Mouse (Mus musculus) Patski (cell line): ENCODE measurements at regions not wholly inside any gene's neighbourhood (a gene's known extent, or its start where the extent isn't known, plus 50 kb on each side); places are given as distances from the start of the nearest gene placed in this dataset.

Experiments
- ATAC-seq: fragments of 100-300 bp; one replicate; pipeline ENCODE4 v1.8.0; 2021
- CTCF ChIA-PET: fragments of 350-600 bp; sonication (Branson Sonifier 250); formaldehyde crosslinking; loops from one replicate; lab custom pipeline; 2022; ENCODE audit warnings: inconsistent platforms; lab: Charles Lee
- POLR2A ChIA-PET: fragments of 350-600 bp; sonication (Branson Sonifier 250); formaldehyde crosslinking; loops from one replicate; lab custom pipeline; 2022; ENCODE audit warnings: antibody characterized with exemption, inconsistent platforms; lab: Charles Lee
- DNase-seq: peaks from one replicate; pipeline ENCODE4 v3.0.0-alpha.2; 2011; ENCODE audit warnings: low read depth, low spot score
- H3K27me3 ChIP-seq: fragments of 371-371 bp; one replicate; pipeline ENCODE4 v1.5.1; 2021
- CTCF ChIP-seq: fragments of 100-300 bp; IDR thresholded peaks from one replicate; pipeline ENCODE4 v1.5.1; 2021
- in situ Hi-C: fragments of 300-500 bp; cut with MboI; formaldehyde crosslinking; loops from 3 replicates; pipeline ENCODE4 v1.11.1; 2018; ENCODE audit warnings: low pct_unique_long_range_greater_than_20kb, mixed read lengths

DNA sequence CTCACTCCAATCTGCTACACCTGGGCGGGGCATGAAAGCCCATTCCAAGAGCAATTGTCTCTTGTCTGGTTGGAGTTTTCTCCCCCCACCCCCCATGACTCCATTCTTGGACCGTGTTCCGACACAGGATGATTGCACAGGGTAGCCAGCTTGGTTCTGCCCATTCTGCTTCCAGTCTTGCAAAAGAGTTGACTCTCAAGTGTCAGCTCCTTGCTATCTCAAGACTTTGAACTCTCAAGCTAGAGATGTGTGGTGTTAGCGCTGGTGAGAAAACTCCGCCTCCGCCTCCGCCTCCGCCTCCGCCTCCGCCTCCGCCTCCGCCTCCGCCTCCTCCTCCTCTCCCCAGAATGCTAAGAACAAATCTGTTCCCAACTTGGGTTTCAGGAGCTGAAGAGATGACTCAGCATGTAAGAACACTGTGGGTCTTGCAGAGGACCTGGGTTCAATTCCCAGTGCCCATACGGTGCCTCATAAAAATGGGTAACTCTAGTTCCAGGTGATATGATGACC, 135.1 kb downstream of the Bcat1 start:
- ChIA-PET CTCF (interaction anchor here (1.0 to 1.1 kb wide), 2 partner anchors 9 to 14 kb away, joined by 3 to 4 read pairs; no protein-coding TSS in a partner anchor), POLR2A (no interaction called here)
- no peaks in the 10 kb centered on the region for H3K27me3 ChIP-seq
- DNase-seq = no peak
- ATAC-seq = no peak
- TF ChIP-seq CTCF = no peak
- in situ Hi-C loops = no loop called here

DNA sequence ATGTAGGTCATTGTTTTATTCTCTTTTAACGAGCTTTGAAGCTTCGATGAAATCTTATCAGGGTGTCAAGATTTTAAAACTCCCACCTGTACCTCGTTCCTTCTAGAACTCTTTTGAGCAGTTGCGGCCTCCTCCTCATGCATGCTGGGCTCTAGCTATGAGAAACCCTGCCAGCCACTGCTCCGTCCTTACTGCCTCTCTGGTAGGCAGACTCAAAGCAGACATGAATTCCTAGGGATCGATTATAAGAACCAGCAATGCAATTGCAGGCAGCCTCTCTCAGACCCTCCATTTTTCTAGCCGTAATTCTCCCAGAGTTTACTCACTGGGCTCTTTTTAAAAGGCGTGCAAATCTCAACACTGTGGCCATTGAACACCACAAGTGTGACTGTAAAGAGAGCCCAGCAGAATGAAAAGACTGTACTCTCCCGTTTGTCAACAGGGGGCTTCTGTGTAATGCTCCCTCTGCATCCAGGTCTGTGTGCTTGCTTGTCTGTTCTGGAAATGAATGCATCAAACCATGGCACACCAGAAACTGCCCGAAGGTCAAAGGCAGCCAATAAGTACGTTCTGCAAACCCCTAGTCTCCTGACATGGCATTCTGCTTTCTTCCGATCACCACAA, 137.3 kb downstream of the Bcat1 start:
- CTCF ChIA-PET = no interaction called here
- no peaks in the 10 kb centered on the region for H3K27me3 ChIP-seq
- TF ChIP-seq CTCF = no peak
- DNase-seq = no peak
- in situ Hi-C loops = no loop called here
- no peak for ATAC-seq
- POLR2A ChIA-PET = no interaction called here

GRCm38 (mm10) chr6:144937211-144937610, 138.8 kb downstream of the Bcat1 start:
- ATAC-seq (no peak), DNase-seq (no peak)
- no peak for TF ChIP-seq CTCF
- CTCF ChIA-PET = no interaction called here
- POLR2A ChIA-PET = no interaction called here
- in situ Hi-C loops = no loop called here
- no peaks in the 10 kb centered on the region for H3K27me3 ChIP-seq

DNA sequence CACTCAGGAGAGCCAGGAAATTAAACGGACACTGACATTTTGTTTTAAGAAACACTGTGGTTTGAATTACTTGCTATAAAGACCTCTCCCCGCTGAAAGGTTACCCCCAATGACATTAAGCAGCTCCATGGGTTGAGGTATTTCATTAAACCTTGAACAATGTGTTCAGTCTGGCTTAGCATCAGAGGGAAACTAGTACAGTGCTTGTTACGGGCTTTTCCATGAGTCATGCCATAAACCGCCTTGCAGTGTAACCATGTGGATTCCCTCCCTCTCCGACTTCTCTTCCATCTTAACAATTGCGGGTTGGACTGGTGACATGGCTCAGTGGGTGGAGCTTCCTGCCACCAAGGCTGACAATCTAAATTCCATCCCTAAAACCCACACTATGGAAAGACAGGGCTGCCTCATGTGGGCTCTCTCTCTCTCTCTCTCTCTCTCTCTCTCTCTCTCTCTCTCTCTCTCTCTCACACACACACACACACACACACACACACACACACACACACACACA, 142.2 kb downstream of the Bcat1 start:
- in situ Hi-C loops = no loop called here

GRCm38 (mm10) chr6:144932402-144932801, 143.6 kb downstream of the Bcat1 start:
- TF ChIP-seq CTCF = peak; percentile 35
- no peaks in the 10 kb centered on the region for H3K27me3 ChIP-seq
- DNase-seq = no peak
- ATAC-seq = no peak
- POLR2A ChIA-PET = no interaction called here
- in situ Hi-C loops = no loop called here
- CTCF ChIA-PET = interaction anchor here (1.6 kb wide), 1 partner anchor 9 kb away, joined by 3 read pairs; no protein-coding TSS in a partner anchor

More for the DNA sequence above, 142.2 kb downstream of the Bcat1 start:
- TF ChIP-seq CTCF = no peak
- ChIA-PET POLR2A (no interaction called here), CTCF (no interaction called here)
- H3K27me3 ChIP-seq = no peaks in the 10 kb centered on the region
- DNase-seq = no peak
- no peak for ATAC-seq

GRCm38 (mm10) chr6:144929959-144930358, 146.0 kb downstream of the Bcat1 start:
- ATAC-seq (no peak), DNase-seq (no peak)
- ChIA-PET POLR2A (no interaction called here), CTCF (no interaction called here)
- no peaks in the 10 kb centered on the region for H3K27me3 ChIP-seq
- TF ChIP-seq CTCF = no peak
- in situ Hi-C loops = no loop called here

- in situ Hi-C loops = no loop called here
- DNase-seq (no peak), ATAC-seq (no peak)
- H3K27me3 ChIP-seq = no peaks in the 10 kb centered on the region
- ChIA-PET CTCF (no interaction called here), POLR2A (no interaction called here)
- no peak for TF ChIP-seq CTCF
Observed at GRCm38 (mm10) chr6:144929262-144929855, 146.6 kb downstream of the Bcat1 start.

DNA sequence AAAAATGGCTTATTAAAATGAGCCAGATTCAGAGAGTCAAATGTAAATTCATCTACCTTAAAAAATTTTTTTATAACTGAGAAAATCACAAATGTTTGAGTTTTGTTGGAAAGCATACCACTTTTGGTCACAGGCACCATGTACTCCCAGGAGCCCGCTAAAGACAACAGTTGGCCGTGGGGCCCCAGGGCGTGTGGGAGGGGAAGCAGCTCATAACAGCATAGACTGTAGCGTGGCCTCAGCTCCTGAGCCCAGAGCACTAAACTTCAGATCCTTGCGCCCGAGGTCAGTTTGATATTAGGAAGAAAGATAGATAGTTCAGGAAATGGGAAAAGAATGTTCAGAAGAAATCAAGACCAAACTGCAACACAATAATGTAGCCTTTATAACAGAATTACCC, 145.8 kb upstream of the Sox5 start:
- no peak for DNase-seq
- ChIA-PET CTCF (interaction anchor here (0.6 to 1.1 kb wide), 2 partner anchors 12 to 34 kb away, joined by 3 read pairs; no protein-coding TSS in a partner anchor), POLR2A (no interaction called here)
- no peaks in the 10 kb centered on the region for H3K27me3 ChIP-seq
- no peak for ATAC-seq
- TF ChIP-seq CTCF = no peak
- in situ Hi-C loops = no loop called here

- in situ Hi-C loops = no loop called here
- no peak for TF ChIP-seq CTCF
- DNase-seq (no peak), ATAC-seq (no peak)
- ChIA-PET CTCF (no interaction called here), POLR2A (no interaction called here)
- H3K27me3 ChIP-seq = no peaks in the 10 kb centered on the region
Observed at GRCm38 (mm10) chr6:144922762-144923161, 141.0 kb upstream of the Sox5 start.

GRCm38 (mm10) chr6:144919750-144920149, 138.0 kb upstream of the Sox5 start:
- no peak for TF ChIP-seq CTCF
- no peaks in the 10 kb centered on the region for H3K27me3 ChIP-seq
- in situ Hi-C loops = no loop called here
- ChIA-PET POLR2A (no interaction called here), CTCF (no interaction called here)
- no peak for ATAC-seq
- no peak for DNase-seq

DNA sequence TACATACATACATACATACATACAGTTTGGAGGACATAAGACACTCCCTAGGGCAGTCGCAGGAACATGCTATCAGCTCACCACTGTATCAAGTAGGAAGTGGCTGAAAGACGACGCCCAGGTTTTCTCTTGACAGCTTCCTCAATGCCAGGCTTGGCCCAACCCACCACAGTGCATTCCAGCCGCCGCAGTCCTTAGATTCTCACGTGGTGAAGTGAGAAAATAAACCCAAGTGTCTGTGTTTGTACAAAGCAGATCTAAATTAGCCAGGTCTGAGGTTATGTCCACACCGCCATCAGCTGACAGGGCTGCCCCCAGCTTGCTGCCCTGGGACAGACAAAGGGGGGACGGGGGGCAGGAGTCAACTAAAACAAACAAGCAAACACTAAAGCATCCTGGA, 135.4 kb upstream of the Sox5 start:
- ATAC-seq (no peak), DNase-seq (no peak)
- ChIA-PET CTCF (interaction anchor here (1.1 kb wide), 1 partner anchor 17 kb away, joined by 3 read pairs; no protein-coding TSS in a partner anchor), POLR2A (interaction anchor here (0.5 kb wide), 1 partner anchor 632 kb away, joined by 4 read pairs; no protein-coding TSS in a partner anchor)
- H3K27me3 ChIP-seq = no peaks in the 10 kb centered on the region
- in situ Hi-C loops = no loop called here
- TF ChIP-seq CTCF = no peak
